Mouse (Mus musculus) cerebellum, adult 2 months (tissue): ENCODE measurements around the gene Clmp.

ENCODE experiments used
- CTCF ChIP-seq: fragments of 200-500 bp; IDR thresholded peaks from 2 replicates; pipeline ENCODE4 v1.5.1; 2011; ENCODE audit warnings: low read depth, mild to moderate bottlenecking, control low read depth, low read length, moderate library complexity, borderline replicate concordance; ENCODE audit not compliant: insufficient read depth
- POLR2A ChIP-seq: fragments of 200-500 bp; IDR thresholded peaks from 2 replicates; pipeline ENCODE4 v1.6.1; 2011; ENCODE audit warnings: low read length, control low read depth, borderline replicate concordance; ENCODE audit not compliant: insufficient read depth

- no peak for TF ChIP-seq CTCF
- no peak for TF ChIP-seq POLR2A
Observed at GRCm38 (mm10) chr9:40737117-40737516, 51.4 kb downstream of the Clmp start.
